Mouse (Mus musculus) left cerebral cortex, adult 18-20 months (tissue): Measurements from ENCODE around the gene Dnajc22. TPM values are rescaled to one million over a fixed set of nuclear protein-coding genes. Genes with fewer than 3 reads are reported as not detected.

Experiments used
- DNase-seq, 2 experiments: peaks; one replicate each; pipeline ENCODE4 v3.0.0; 2021 to 2022; ENCODE audit warnings: low spot score in 2 of 2, mixed read lengths in 1 of 2
- total RNA-seq, 2 experiments: library from RNA; stranded (reverse); gene quantifications; 2 replicates each; pipeline ENCODE4 v1.2.3; 2021

Dnajc22 gene
- total RNA-seq, 2 experiments from 2014 or later, result not detected

- no peak for DNase-seq
Measured at GRCm38 (mm10) chr15:99114312-99115064, 21.5 kb downstream of the Dnajc22 start.

GRCm38 (mm10) chr15:99115065-99115423 lies 22.1 kb downstream of the Dnajc22 start:
- DNase-seq, result no peak

GRCm38 (mm10) chr15:99116539-99116938 lies 23.6 kb downstream of the Dnajc22 start:
- no peak for DNase-seq

- no peak for DNase-seq
Measured at GRCm38 (mm10) chr15:99120814-99121213, 27.8 kb downstream of the Dnajc22 start.

GRCm38 (mm10) chr15:99122642-99123041 lies 29.7 kb downstream of the Dnajc22 start:
- no peak for DNase-seq

- no peak for DNase-seq
Measured at GRCm38 (mm10) chr15:99125711-99126080, 32.7 kb downstream of the Dnajc22 start, which contains the start of gene Spats2. Spats2 (plus strand) TSS chr15:99125916.

GRCm38 (mm10) chr15:99126081-99126815 lies 33.3 kb downstream of the Dnajc22 start:
- DNase-seq, result peak; percentile 93 to 96

GRCm38 (mm10) chr15:99126816-99127365 lies 33.9 kb downstream of the Dnajc22 start:
- peak in 1 of 2 experiments; percentile 8 for DNase-seq

- no peak for DNase-seq
Measured at GRCm38 (mm10) chr15:99127851-99128522, 35.0 kb downstream of the Dnajc22 start.

GRCm38 (mm10) chr15:99129441-99129840 lies 36.5 kb downstream of the Dnajc22 start:
- DNase-seq, result no peak

GRCm38 (mm10) chr15:99129956-99130910 lies 37.3 kb downstream of the Dnajc22 start:
- no peak for DNase-seq

GRCm38 (mm10) chr15:99138389-99138788 lies 45.4 kb downstream of the Dnajc22 start:
- DNase-seq, result no peak

GRCm38 (mm10) chr15:99139669-99140068 lies 46.7 kb downstream of the Dnajc22 start:
- peak; percentile 17 to 30 for DNase-seq

GRCm38 (mm10) chr15:99150516-99150915 lies 57.5 kb downstream of the Dnajc22 start:
- no peak for DNase-seq

- no peak for DNase-seq
Measured at GRCm38 (mm10) chr15:99151324-99151723, 58.4 kb downstream of the Dnajc22 start.

- no peak for DNase-seq
Measured at GRCm38 (mm10) chr15:99153466-99153865, 60.5 kb downstream of the Dnajc22 start.
